Mouse (Mus musculus): ENCODE results near the gene Alg12.
"Not testable (repeated sequence)": the region's sequence is repeated elsewhere in the genome, so short reads cannot be mapped to it uniquely, and the experiment has no call there.

Alg12 gene

GRCm38 (mm10) chr15:88794729-88795128, 24.4 kb downstream of the Alg12 start:
- not testable (repeated sequence) for DNase-seq (ENCODE audit: inconsistent age in 2 of 2, low spot score in 1 of 2)

- DNase-seq (ENCODE audit: inconsistent age in 2 of 2, low spot score in 1 of 2), result no peak
These were observed 26.8 kb downstream of the Alg12 start for GRCm38 (mm10) chr15:88792140-88792850.

- DNase-seq (ENCODE audit: inconsistent age in 2 of 2, low spot score in 1 of 2), result not testable (repeated sequence)
These were observed 44.5 kb downstream of the Alg12 start for GRCm38 (mm10) chr15:88774630-88775029.

- DNase-seq (ENCODE audit: inconsistent age in 2 of 2, low spot score in 1 of 2), result no peak
These were observed 50.6 kb downstream of the Alg12 start for GRCm38 (mm10) chr15:88768537-88768936.

GRCm38 (mm10) chr15:88766139-88766538, 53.0 kb downstream of the Alg12 start:
- not testable (repeated sequence) for DNase-seq (ENCODE audit: inconsistent age in 2 of 2, low spot score in 1 of 2)

GRCm38 (mm10) chr15:88761551-88761950, 57.6 kb downstream of the Alg12 start:
- no peak for DNase-seq (ENCODE audit: inconsistent age in 2 of 2, low spot score in 1 of 2)

- peak in 1 of 2 experiments; percentile 59 for DNase-seq (ENCODE audit: inconsistent age in 2 of 2, low spot score in 1 of 2)
These were observed 61.1 kb downstream of the Alg12 start for GRCm38 (mm10) chr15:88758061-88758460.

GRCm38 (mm10) chr15:88755761-88756160, 63.4 kb downstream of the Alg12 start:
- no peak for DNase-seq (ENCODE audit: inconsistent age in 2 of 2, low spot score in 1 of 2)
